Mouse (Mus musculus): ENCODE results near the gene Crisp2. TPM values are rescaled to one million over a fixed set of nuclear protein-coding genes. Genes with fewer than 3 reads are reported as not detected.

Crisp2 gene
- polyA plus RNA-seq, 1 experiment from 2014 or later: not detected

Other genes starting within 250 kb of the Crisp2 start
- not detected in 2 replicates for gene Esp6, start 245.5 kb downstream of the Crisp2 start, polyA plus RNA-seq (2016; fragmentation: Nextera tagmentation; extraction: Ambion mirVana)
- not detected in 2 replicates for gene Esp4, start 208.4 kb downstream of the Crisp2 start, polyA plus RNA-seq (2016; fragmentation: Nextera tagmentation; extraction: Ambion mirVana)
- not detected in 2 replicates for gene Esp3, start 174.9 kb downstream of the Crisp2 start, polyA plus RNA-seq (2016; fragmentation: Nextera tagmentation; extraction: Ambion mirVana)
- gene Esp1, start 79.9 kb downstream of the Crisp2 start, polyA plus RNA-seq (2016; fragmentation: Nextera tagmentation; extraction: Ambion mirVana): not detected in 2 replicates
- gene Rhag, start 4.1 kb upstream of the Crisp2 start, polyA plus RNA-seq (2016; fragmentation: Nextera tagmentation; extraction: Ambion mirVana): 3.0 and 3.4 TPM in 2 replicates
- gene 9130008F23Rik, start 73.6 kb upstream of the Crisp2 start, polyA plus RNA-seq (2016; fragmentation: Nextera tagmentation; extraction: Ambion mirVana): 0.63 and 1.1 TPM in 2 replicates
- gene Glyatl3, start 107.3 kb upstream of the Crisp2 start, polyA plus RNA-seq (2016; fragmentation: Nextera tagmentation; extraction: Ambion mirVana): not detected in 2 replicates
- gene Mut, start 127.7 kb upstream of the Crisp2 start, polyA plus RNA-seq (2016; fragmentation: Nextera tagmentation; extraction: Ambion mirVana): 25.4 and 27.1 TPM in 2 replicates
- 28.6 and 28.8 TPM in 2 replicates for gene Cenpq, start 128.0 kb upstream of the Crisp2 start, polyA plus RNA-seq (2016; fragmentation: Nextera tagmentation; extraction: Ambion mirVana)

Measured in midbrain, embryonic 12.5 days (tissue).